Mouse (Mus musculus) Patski (cell line): ENCODE measurements at regions not wholly inside any gene's neighbourhood (a gene's known extent, or its start where the extent isn't known, plus 50 kb on each side); places are given as distances from the start of the nearest gene placed in this dataset.

Experiments
- ATAC-seq: fragments of 100-300 bp; one replicate; pipeline ENCODE4 v1.8.0; 2021
- CTCF ChIA-PET: fragments of 350-600 bp; sonication (Branson Sonifier 250); formaldehyde crosslinking; loops from one replicate; lab custom pipeline; 2022; ENCODE audit warnings: inconsistent platforms; lab: Charles Lee
- POLR2A ChIA-PET: fragments of 350-600 bp; sonication (Branson Sonifier 250); formaldehyde crosslinking; loops from one replicate; lab custom pipeline; 2022; ENCODE audit warnings: antibody characterized with exemption, inconsistent platforms; lab: Charles Lee
- DNase-seq: peaks from one replicate; pipeline ENCODE4 v3.0.0-alpha.2; 2011; ENCODE audit warnings: low read depth, low spot score
- H3K27me3 ChIP-seq: fragments of 371-371 bp; one replicate; pipeline ENCODE4 v1.5.1; 2021
- CTCF ChIP-seq: fragments of 100-300 bp; IDR thresholded peaks from one replicate; pipeline ENCODE4 v1.5.1; 2021
- in situ Hi-C: fragments of 300-500 bp; cut with MboI; formaldehyde crosslinking; loops from 3 replicates; pipeline ENCODE4 v1.11.1; 2018; ENCODE audit warnings: low pct_unique_long_range_greater_than_20kb, mixed read lengths

DNA sequence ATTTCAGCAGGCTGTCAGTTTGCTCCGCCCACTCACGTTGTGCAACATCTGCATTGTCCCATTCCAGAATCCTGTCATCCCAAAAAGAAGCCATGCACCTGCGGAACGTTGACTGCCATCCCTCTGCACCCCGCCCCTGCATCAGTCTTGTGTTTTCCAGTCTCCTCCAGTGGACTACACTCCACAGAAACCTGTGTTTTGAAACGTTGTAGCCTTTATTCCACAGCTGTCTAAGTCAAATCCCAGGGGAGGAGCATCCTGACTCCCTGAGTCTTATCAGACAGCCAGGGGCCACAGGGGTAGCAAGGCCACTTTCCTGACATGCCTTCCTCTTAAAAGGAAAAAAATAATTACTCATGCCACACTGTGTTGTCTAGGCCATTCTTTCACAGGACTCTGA lies 251.5 kb upstream of the Dio3 start:
- DNase-seq (no peak), ATAC-seq (no peak)
- ChIA-PET CTCF (no interaction called here), POLR2A (no interaction called here)
- no peak for TF ChIP-seq CTCF
- no peaks in the 10 kb centered on the region for H3K27me3 ChIP-seq
- in situ Hi-C loops, result no loop called here

DNA sequence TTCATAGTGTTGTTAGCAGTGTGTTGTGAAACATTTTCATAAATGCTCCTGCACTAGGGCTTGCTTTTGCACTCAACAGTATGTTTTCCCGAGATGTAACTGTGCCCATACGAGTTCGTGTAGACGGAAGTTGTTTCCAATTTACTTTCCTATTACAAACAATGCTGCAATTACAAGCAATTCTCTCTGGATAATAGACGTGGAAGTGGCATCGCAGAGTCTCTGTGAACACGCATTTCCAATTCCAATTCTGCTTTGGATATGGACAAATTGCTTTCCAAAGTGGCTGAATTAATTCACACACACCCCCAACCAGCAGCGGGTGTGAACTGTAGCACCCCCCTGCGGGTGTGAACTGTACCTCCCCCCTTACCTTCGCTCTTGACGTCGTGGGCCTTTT lies 250.9 kb upstream of the Dio3 start:
- no peak for TF ChIP-seq CTCF
- no peaks in the 10 kb centered on the region for H3K27me3 ChIP-seq
- CTCF ChIA-PET, result no interaction called here
- DNase-seq, result no peak
- no peak for ATAC-seq
- in situ Hi-C loops, result no loop called here
- POLR2A ChIA-PET, result no interaction called here

- no peaks in the 10 kb centered on the region for H3K27me3 ChIP-seq
- ChIA-PET POLR2A (interaction anchor here (0.6 kb wide), 1 partner anchor 1040 kb away, joined by 3 read pairs; no protein-coding TSS in a partner anchor), CTCF (no interaction called here)
- DNase-seq, result no peak
- no peak for TF ChIP-seq CTCF
- ATAC-seq, result no peak
- in situ Hi-C loops, result no loop called here
These were observed 250.2 kb upstream of the Dio3 start for GRCm38 (mm10) chr12:110028646-110029045.

- no peak for DNase-seq
- CTCF ChIA-PET, result interaction anchor here (0.7 kb wide), 3 partner anchors 32 to 176 kb away, joined by 3 to 4 read pairs (median 3); no protein-coding TSS in a partner anchor
These were observed 247.5 kb upstream of the Dio3 start for GRCm38 (mm10) chr12:110031326-110031725.

DNA sequence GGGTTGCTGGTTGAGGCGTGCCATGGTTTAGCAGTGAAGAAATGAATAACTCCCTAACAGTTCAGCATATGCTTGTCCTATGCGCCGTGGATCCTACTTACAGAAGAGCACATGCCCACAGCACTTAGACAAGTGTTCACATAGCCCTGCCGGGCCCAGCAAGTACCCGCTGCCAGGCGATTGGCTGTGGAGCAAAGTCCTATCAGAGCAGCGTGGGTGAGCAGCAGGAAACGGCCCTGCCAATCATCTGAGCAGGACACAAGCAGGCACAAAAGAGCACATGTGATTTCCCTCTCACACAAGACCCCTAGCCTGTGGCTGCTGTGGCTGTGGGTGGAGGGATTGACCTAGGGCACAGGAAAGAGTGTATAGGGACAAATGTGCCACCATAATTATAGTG lies 243.7 kb upstream of the Dio3 start:
- no peak for DNase-seq
- ATAC-seq, result no peak
- H3K27me3 ChIP-seq, result no peaks in the 10 kb centered on the region
- ChIA-PET CTCF (no interaction called here), POLR2A (no interaction called here)
- in situ Hi-C loops, result loop anchor here (10.0 kb wide), 1 partner anchor 240 kb away; the partner anchor contains the start of gene Dio3
- TF ChIP-seq CTCF, result no peak

More at GRCm38 (mm10) chr12:110031326-110031725, 247.5 kb upstream of the Dio3 start:
- POLR2A ChIA-PET, result no interaction called here
- ATAC-seq, result no peak
- H3K27me3 ChIP-seq, result no peaks in the 10 kb centered on the region
- peak; percentile 78 for TF ChIP-seq CTCF
- in situ Hi-C loops, result loop anchor here (10.0 kb wide), 1 partner anchor 243 kb away; the partner anchor contains the start of gene Dio3

DNA sequence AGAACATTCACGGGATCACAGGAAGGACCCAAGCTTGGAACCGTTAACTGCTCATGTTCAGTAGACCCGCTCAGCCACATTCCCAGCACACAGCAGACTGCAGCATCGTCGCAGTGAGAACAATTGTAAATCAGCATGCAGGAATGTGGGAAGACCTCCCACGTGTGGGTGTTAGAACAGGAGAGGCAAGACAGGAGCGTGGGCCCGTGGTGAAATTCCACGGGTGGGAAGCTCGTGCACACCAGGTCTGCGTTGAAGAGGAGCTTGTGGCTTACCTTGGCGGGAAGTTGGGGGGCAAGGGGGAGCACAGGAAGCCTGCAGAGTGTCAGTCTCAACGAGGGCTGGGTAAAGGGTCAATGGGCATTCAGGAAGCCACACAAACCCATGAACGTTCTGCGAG lies 238.2 kb upstream of the Dio3 start:
- no peak for DNase-seq
- POLR2A ChIA-PET, result no interaction called here
- in situ Hi-C loops, result no loop called here

GRCm38 (mm10) chr12:110041782-110042181 lies 237.1 kb upstream of the Dio3 start:
- in situ Hi-C loops, result no loop called here
- peak; percentile 47 for ATAC-seq
- no peak for DNase-seq
- POLR2A ChIA-PET, result no interaction called here
- CTCF ChIA-PET, result no interaction called here
- no peaks in the 10 kb centered on the region for H3K27me3 ChIP-seq
- TF ChIP-seq CTCF, result no peak

More for the DNA sequence above, 238.2 kb upstream of the Dio3 start:
- CTCF ChIA-PET, result interaction anchor here (0.7 kb wide), 1 partner anchor 10 kb away, joined by 3 read pairs; no protein-coding TSS in a partner anchor
- no peak for TF ChIP-seq CTCF
- no peaks in the 10 kb centered on the region for H3K27me3 ChIP-seq
- ATAC-seq, result no peak

DNA sequence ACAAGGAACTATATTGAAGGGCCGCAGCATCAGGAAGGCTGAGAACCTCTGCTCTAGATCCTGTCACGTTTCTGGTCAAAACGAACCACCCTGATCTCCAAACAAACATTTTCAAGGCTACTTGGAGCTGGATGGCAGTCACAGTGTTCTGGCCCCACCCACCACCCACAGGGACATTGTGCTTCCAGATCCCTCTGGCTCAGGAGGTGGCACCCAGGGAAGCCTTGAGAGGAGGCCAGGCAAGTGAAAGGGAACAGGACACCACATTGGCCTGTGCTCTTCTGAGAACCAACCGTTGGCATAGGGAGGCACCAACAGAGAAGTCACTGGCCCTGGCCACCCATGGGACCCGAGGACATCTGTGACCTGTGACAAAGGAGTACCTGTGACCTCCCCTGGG lies 234.6 kb upstream of the Dio3 start:
- in situ Hi-C loops, result no loop called here
- H3K27me3 ChIP-seq, result no peaks in the 10 kb centered on the region
- POLR2A ChIA-PET, result no interaction called here
- TF ChIP-seq CTCF, result no peak
- CTCF ChIA-PET, result no interaction called here
- no peak for DNase-seq
- ATAC-seq, result no peak

DNA sequence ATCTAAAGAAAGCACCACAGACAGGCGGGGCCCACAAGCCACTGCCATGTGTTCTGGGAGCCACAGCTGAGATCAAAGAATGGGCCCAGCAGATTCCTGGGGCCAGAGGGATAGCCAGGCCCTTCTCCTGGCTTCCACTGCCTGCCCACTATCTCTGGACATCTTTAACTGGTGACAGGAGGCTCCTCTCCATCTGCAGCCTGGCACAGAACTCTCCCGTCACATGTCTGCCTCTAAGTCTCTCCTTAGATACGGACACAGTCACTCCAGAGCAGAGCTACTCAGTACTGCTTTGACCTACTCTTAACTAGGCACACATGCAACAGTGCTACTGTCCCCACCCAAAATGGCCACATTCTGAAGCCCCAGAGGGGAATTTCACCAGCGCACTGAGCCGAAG lies 234.1 kb upstream of the Dio3 start:
- no peak for ATAC-seq
- ChIA-PET POLR2A (no interaction called here), CTCF (no interaction called here)
- no peak for DNase-seq
- no peak for TF ChIP-seq CTCF
- H3K27me3 ChIP-seq, result no peaks in the 10 kb centered on the region
- in situ Hi-C loops, result no loop called here

DNA sequence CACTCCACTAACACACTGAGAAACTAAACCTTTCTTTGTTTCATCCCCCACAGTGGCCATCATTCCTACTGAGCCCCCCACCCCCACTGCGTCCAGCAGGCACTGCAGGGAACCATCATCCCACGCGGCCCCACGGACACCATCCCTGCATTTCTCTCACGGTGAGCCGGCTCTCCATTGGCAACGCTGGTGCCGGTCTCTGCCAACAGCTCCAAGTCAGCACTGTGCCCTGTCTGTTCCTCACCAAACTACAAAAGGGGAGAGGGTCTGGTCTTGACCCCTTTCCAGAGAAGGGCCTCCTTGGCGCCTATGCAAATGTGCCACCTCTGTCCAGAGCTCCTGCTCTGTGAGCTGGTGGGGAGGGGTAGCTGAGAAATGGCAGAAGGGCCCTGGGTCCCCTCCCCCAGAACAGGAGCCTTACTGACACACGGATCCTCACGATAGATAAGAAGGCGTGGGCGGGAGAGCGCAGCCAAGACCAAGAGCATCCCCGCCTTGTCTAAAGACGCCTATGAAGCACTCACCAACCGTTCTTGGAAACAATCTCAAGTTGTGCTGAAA lies 233.0 kb upstream of the Dio3 start:
- no peaks in the 10 kb centered on the region for H3K27me3 ChIP-seq
- CTCF ChIA-PET, result no interaction called here
- ATAC-seq (no peak), DNase-seq (no peak)
- in situ Hi-C loops, result no loop called here
- POLR2A ChIA-PET, result no interaction called here
- TF ChIP-seq CTCF, result no peak

GRCm38 (mm10) chr12:110046613-110047012 lies 232.3 kb upstream of the Dio3 start:
- ChIA-PET CTCF (interaction anchor here (1.3 kb wide), 1 partner anchor 10 kb away, joined by 4 read pairs; no protein-coding TSS in a partner anchor), POLR2A (no interaction called here)
- no peak for ATAC-seq
- no peak for DNase-seq
- no peaks in the 10 kb centered on the region for H3K27me3 ChIP-seq
- in situ Hi-C loops, result no loop called here
- no peak for TF ChIP-seq CTCF
